ENCODE assay signal across 8 mouse cellular contexts in genomic region chr17:24208641-24209042, GRCm38 (mm10). TPM values are rescaled to one million over a fixed set of nuclear protein-coding genes. Genes with fewer than 3 reads are reported as not detected.
DNase-seq lines count a peak whose midpoint lies in the region; ATAC-seq and TF ChIP-seq lines count a peak whose summit lies in the region.

No protein-coding gene starts in this region.

- H3K4me3 ChIP-seq in bone marrow, adult 2 months (replicated peaks; ENCODE audit: control insufficient read depth, low read depth, low read length) = peak overlapping the region; percentile 1
- H3K4me3 ChIP-seq in forebrain, embryonic 16.5 days (replicated peaks; ENCODE audit: low read length) = peak overlapping the region; percentile 54
- peak overlapping the region; percentile 51 for H3K4me3 ChIP-seq in midbrain, embryonic 16.5 days (ENCODE audit: low read depth, low read length)

- no peaks in the 10 kb centered on the region for H3K36me3 ChIP-seq in forebrain, embryonic 16.5 days (ENCODE audit: control insufficient read depth, insufficient read depth)
- H3K36me3 ChIP-seq in midbrain, embryonic 16.5 days (ENCODE audit: control insufficient read depth, insufficient read depth, low read length) = no peaks in the 10 kb centered on the region

- peak overlapping the region; percentile 78 for H3K9ac ChIP-seq in forebrain, embryonic 16.5 days (replicated peaks; ENCODE audit: low read depth, low read length)
- H3K9ac ChIP-seq in midbrain, embryonic 16.5 days (ENCODE audit: low read depth, low read length) = peak overlapping the region; percentile 84

- peaks cover 8% of the 10 kb centered on the region; the same call in 1 of the 2 replicates for H3K27me3 ChIP-seq in forebrain, embryonic 16.5 days (replicated peaks; ENCODE audit: control insufficient read depth, insufficient read depth, low read length)
- H3K27me3 ChIP-seq in midbrain, embryonic 16.5 days (ENCODE audit: control insufficient read depth, insufficient read depth, low read depth, low read length) = no peaks in the 10 kb centered on the region; the same call in 1 of the 2 replicates

- no peak for TF ChIP-seq CTCF in bone marrow, adult 2 months (IDR thresholded peaks at IDR 0.05; ENCODE audit: control insufficient read depth, insufficient read depth, low read length)

- DNase-seq in gastrocnemius, postnatal 14 days = peak; percentile 28
- no peak for DNase-seq in gastrocnemius, adult 18-20 months (ENCODE audit: low spot score)
- peak; percentile 47 for DNase-seq in kidney, postnatal 14 days
- no peak for DNase-seq in Muller cell, postnatal 12 days (ENCODE audit: inconsistent ontology term)
- no peak for DNase-seq in spleen, postnatal 4 days (ENCODE audit: low spot score in 2 of 2)

- peaks cover 9% of the 10 kb centered on the region for H3K4me1 ChIP-seq in bone marrow, adult 2 months (ENCODE audit: control insufficient read depth, insufficient read depth, low read length)
- peaks cover 73% of the 10 kb centered on the region for H3K4me1 ChIP-seq in forebrain, embryonic 16.5 days (replicated peaks; ENCODE audit: control insufficient read depth, insufficient read depth, low read length)
- H3K4me1 ChIP-seq in midbrain, embryonic 16.5 days (ENCODE audit: control insufficient read depth, insufficient read depth, low read length) = peaks cover 63% of the 10 kb centered on the region

- peak overlapping the region; percentile 96 for H3K4me2 ChIP-seq in forebrain, embryonic 16.5 days (ENCODE audit: low read length)
- H3K4me2 ChIP-seq in midbrain, embryonic 16.5 days (ENCODE audit: low read length) = peak overlapping the region; percentile 95

- peak; percentile 44; the same call in 1 of the 2 replicates for TF ChIP-seq POLR2A in bone marrow, adult 2 months (IDR thresholded peaks at IDR 0.05; ENCODE audit: borderline replicate concordance, control insufficient read depth, low read depth, low read length)

- intact Hi-C loops in gastrocnemius, postnatal 14 days (cut with DNase I; ENCODE audit: low total_unique reads) = no loop called here

- 16% methylated on average over 29 of the region's 29 CpGs for WGBS in bone marrow, adult 2 months
- 2% methylated on average over 29 of the region's 29 CpGs for WGBS in forebrain, embryonic 16.5 days
- WGBS in midbrain, embryonic 16.5 days = 3% methylated on average over 29 of the region's 29 CpGs

- peak overlapping the region; percentile 67 for H3K27ac ChIP-seq in bone marrow, adult 2 months (ENCODE audit: control insufficient read depth, insufficient read depth, low read depth, low read length, poor library complexity)
- peak overlapping the region; percentile 59 for H3K27ac ChIP-seq in forebrain, embryonic 16.5 days (ENCODE audit: low read length)
- H3K27ac ChIP-seq in midbrain, embryonic 16.5 days (ENCODE audit: low read length) = peak overlapping the region; percentile 69

- no peak for ATAC-seq in forebrain, embryonic 16.5 days
- ATAC-seq in midbrain, embryonic 16.5 days = no peak

- H3K9me3 ChIP-seq in forebrain, embryonic 16.5 days (ENCODE audit: control insufficient read depth, low read length) = no peaks in the 10 kb centered on the region
- H3K9me3 ChIP-seq in midbrain, embryonic 16.5 days (replicated peaks; ENCODE audit: control insufficient read depth, low read length, poor library complexity, severe bottlenecking) = no peaks in the 10 kb centered on the region

RNA-seq across cellular contexts. Expression of gene Ntn3, which starts 0.7 kb away (rescaled TPM):
- total RNA-seq in gastrocnemius, postnatal 14 days (2021) = 1 to 10 TPM in 1 of 2 experiments, under 1 TPM in 1; 0.86 to 1.1 TPM
- under 1 TPM; 0.21 to 0.31 TPM for total RNA-seq in gastrocnemius, adult 18-20 months (2021)
- 0.27 and 0.37 TPM in 2 replicates for polyA plus RNA-seq in bone marrow, adult 2 months (2011; ENCODE audit: insufficient read depth, insufficient read length, low replicate concordance, missing spikeins)
- 4.7 and 5.2 TPM in 2 replicates for polyA plus RNA-seq in forebrain, embryonic 16.5 days (2015; fragmentation: Nextera tagmentation; extraction: Ambion mirVana)
- polyA plus RNA-seq in midbrain, embryonic 16.5 days (2015; fragmentation: Nextera tagmentation; extraction: Ambion mirVana) = 3.9 and 4.4 TPM in 2 replicates

RNA-seq across cellular contexts. Expression of gene Tbc1d24, which starts 3.3 kb away (rescaled TPM):
- 1 to 10 TPM; 3.4 to 3.5 TPM for total RNA-seq in gastrocnemius, postnatal 14 days (2021)
- total RNA-seq in gastrocnemius, adult 18-20 months (2021) = 1 to 10 TPM; 4.2 to 5.5 TPM
- 4.2 and 10.6 TPM in 2 replicates for polyA plus RNA-seq in bone marrow, adult 2 months (2011; ENCODE audit: insufficient read depth, insufficient read length, low replicate concordance, missing spikeins)
- polyA plus RNA-seq in forebrain, embryonic 16.5 days (2015; fragmentation: Nextera tagmentation; extraction: Ambion mirVana) = 20.6 and 24.6 TPM in 2 replicates
- polyA plus RNA-seq in midbrain, embryonic 16.5 days (2015; fragmentation: Nextera tagmentation; extraction: Ambion mirVana) = 30.6 and 30.8 TPM in 2 replicates

RNA-seq across cellular contexts. Expression of gene Tedc2, which starts 12.0 kb away (rescaled TPM):
- 1 to 10 TPM; 1.9 to 2.3 TPM for total RNA-seq in gastrocnemius, postnatal 14 days (2021)
- 1 to 10 TPM; 1.2 to 1.5 TPM for total RNA-seq in gastrocnemius, adult 18-20 months (2021)
- 11.7 and 15.1 TPM in 2 replicates for polyA plus RNA-seq in bone marrow, adult 2 months (2011; ENCODE audit: insufficient read depth, insufficient read length, low replicate concordance, missing spikeins)
- 10.2 and 12.2 TPM in 2 replicates for polyA plus RNA-seq in forebrain, embryonic 16.5 days (2015; fragmentation: Nextera tagmentation; extraction: Ambion mirVana)
- 9.2 and 9.5 TPM in 2 replicates for polyA plus RNA-seq in midbrain, embryonic 16.5 days (2015; fragmentation: Nextera tagmentation; extraction: Ambion mirVana)

RNA-seq across cellular contexts. Expression of gene Atp6v0c, which starts 39.1 kb away (rescaled TPM):
- 100 to 1,000 TPM; 167 to 178 TPM for total RNA-seq in gastrocnemius, postnatal 14 days (2021)
- 100 to 1,000 TPM; 151 to 164 TPM for total RNA-seq in gastrocnemius, adult 18-20 months (2021)
- polyA plus RNA-seq in bone marrow, adult 2 months (2011; ENCODE audit: insufficient read depth, insufficient read length, low replicate concordance, missing spikeins) = 159 and 256 TPM in 2 replicates
- 881 and 1,064 TPM in 2 replicates for polyA plus RNA-seq in forebrain, embryonic 16.5 days (2015; fragmentation: Nextera tagmentation; extraction: Ambion mirVana)
- 1,371 and 1,629 TPM in 2 replicates for polyA plus RNA-seq in midbrain, embryonic 16.5 days (2015; fragmentation: Nextera tagmentation; extraction: Ambion mirVana)

RNA-seq across cellular contexts. Expression of gene Ccnf, which starts 42.6 kb away (rescaled TPM):
- 1 to 10 TPM; 2.4 to 2.7 TPM for total RNA-seq in gastrocnemius, postnatal 14 days (2021)
- under 1 TPM; 0.25 to 0.50 TPM for total RNA-seq in gastrocnemius, adult 18-20 months (2021)
- 58.4 and 73.9 TPM in 2 replicates for polyA plus RNA-seq in bone marrow, adult 2 months (2011; ENCODE audit: insufficient read depth, insufficient read length, low replicate concordance, missing spikeins)
- 26.0 and 32.0 TPM in 2 replicates for polyA plus RNA-seq in forebrain, embryonic 16.5 days (2015; fragmentation: Nextera tagmentation; extraction: Ambion mirVana)
- polyA plus RNA-seq in midbrain, embryonic 16.5 days (2015; fragmentation: Nextera tagmentation; extraction: Ambion mirVana) = 12.7 and 12.9 TPM in 2 replicates

Comparison
In these comparisons a context has a peak if more than half of its experiments do, and no peak if none do; other contexts are left out.
1. DNase-seq: peak in gastrocnemius, postnatal 14 days (single experiment) and kidney, postnatal 14 days (single experiment); none in gastrocnemius, adult 18-20 months (single experiment), Muller cell, postnatal 12 days (single experiment) and spleen, postnatal 4 days (0 of 2).
2. H3K4me3 ChIP-seq: peak in every context shown above with its lines; median percentile 54 in forebrain, embryonic 16.5 days; 51 in midbrain, embryonic 16.5 days; 1 in bone marrow, adult 2 months.
3. Peak in every context shown above with its lines, with median percentiles within 50 percentile points of each other: H3K27ac ChIP-seq.